Mouse (Mus musculus) stomach, postnatal 0 days (tissue): ENCODE data around the gene Gm5148. TPM values are rescaled to one million over a fixed set of nuclear protein-coding genes. Genes with fewer than 3 reads are reported as not detected.

Experiments
- ATAC-seq: fragments of 200-750 bp; cut with Nextera tagmentation; 2 replicates; pipeline ENCODE4 v1.8.0; 2017; ENCODE audit not compliant: low FRiP score, low TSS enrichment
- DNase-seq: peaks from one replicate; pipeline ENCODE4 v3.0.0-alpha.2; 2016; ENCODE audit warnings: low spot score
- H3K27ac ChIP-seq: fragments of 300-500 bp; sonication (generic); replicated peaks from 2 replicates; pipeline ENCODE4 v1.5.1; 2014; ENCODE audit warnings: mild to moderate bottlenecking, control low read depth
- H3K27me3 ChIP-seq: fragments of 300-500 bp; sonication (generic); 2 replicates; pipeline ENCODE4 v1.6.1; 2014; ENCODE audit warnings: low read length; ENCODE audit not compliant: control insufficient read depth, insufficient read depth
- H3K36me3 ChIP-seq: fragments of 300-500 bp; sonication (generic); 2 replicates; pipeline ENCODE4 v1.6.1; 2014; ENCODE audit warnings: low read length, mixed read lengths; ENCODE audit not compliant: control insufficient read depth, insufficient read depth
- H3K4me1 ChIP-seq: fragments of 300-500 bp; sonication (generic); replicated peaks from 2 replicates; pipeline ENCODE4 v1.6.1; 2014; ENCODE audit warnings: antibody characterized with exemption; ENCODE audit not compliant: control insufficient read depth, insufficient read depth
- H3K4me2 ChIP-seq: fragments of 300-500 bp; sonication (generic); replicated peaks from 2 replicates; pipeline ENCODE4 v1.6.1; 2014; ENCODE audit warnings: low read depth, mild to moderate bottlenecking, control low read depth, moderate library complexity
- H3K4me3 ChIP-seq: fragments of 300-500 bp; sonication (generic); 2 replicates; pipeline ENCODE4 v1.5.1; 2014; ENCODE audit warnings: low read depth, low read length, control low read depth
- H3K9ac ChIP-seq: fragments of 300-500 bp; sonication (generic); 2 replicates; pipeline ENCODE4 v1.6.1; 2014; ENCODE audit warnings: mild to moderate bottlenecking, low read length, control low read depth, mixed read lengths
- H3K9me3 ChIP-seq: fragments of 300-500 bp; sonication (generic); 2 replicates; pipeline ENCODE4 v1.6.1; 2016; ENCODE audit warnings: low read length; ENCODE audit not compliant: control insufficient read depth
- CTCF ChIP-seq: IDR thresholded peaks from 2 replicates; pipeline ENCODE4 v1.5.1; 2016; ENCODE audit warnings: antibody characterized with exemption, low read depth, mild to moderate bottlenecking, moderate library complexity
- EP300 ChIP-seq: optimal IDR thresholded peaks from 2 replicates; pipeline ENCODE3; 2016; ENCODE audit warnings: antibody characterized with exemption
- WGBS: fragments of 180-500 bp; shearing (Covaris S2); extraction: QIAGEN DNeasy Blood & Tissue Kit; methylation state at CpG from one replicate; pipeline ENCODE4 v1.1.7; 2014; 5-methylcytosine and 5-hydroxymethylcytosine counted together
- polyA plus RNA-seq: library from polyadenylated mRNA; unstranded; fragments of >200 nt; fragmentation: Nextera tagmentation; extraction: Ambion mirVana; gene quantifications from 2 replicates; pipeline ENCODE4 v1.2.1, GENCODE M21; 2015

Gm5148 gene
- polyA plus RNA-seq, 1 experiment from 2014 or later: 4.9 TPM

GRCm38 (mm10) chr3:37667736-37668135, 56.6 kb downstream of the Gm5148 start:
- no peak overlapping the region for H3K27ac ChIP-seq
- H3K9ac ChIP-seq: no peak overlapping the region
- WGBS: 33% methylated on average over 7 of the region's 7 CpGs
- TF ChIP-seq CTCF (peak; percentile 17; the same call in 1 of the 2 replicates), EP300 (no peak)
- H3K4me2 ChIP-seq: no peak overlapping the region
- ATAC-seq (no peak), DNase-seq (no peak)
- no peak overlapping the region for H3K4me3 ChIP-seq
- H3K27me3 ChIP-seq: no peaks in the 10 kb centered on the region
- no peaks in the 10 kb centered on the region for H3K4me1 ChIP-seq
- H3K36me3 ChIP-seq: no peaks in the 10 kb centered on the region; the same call in 1 of the 2 replicates
- no peaks in the 10 kb centered on the region for H3K9me3 ChIP-seq

- DNase-seq: no peak
- H3K9me3 ChIP-seq: no peaks in the 10 kb centered on the region
- no peak overlapping the region for H3K4me2 ChIP-seq
- WGBS: 15% methylated on average over 2 of the region's 2 CpGs
- H3K4me3 ChIP-seq: no peak overlapping the region
- no peak; the same call in 1 of the 2 replicates for ATAC-seq
- no peak overlapping the region for H3K9ac ChIP-seq
- H3K4me1 ChIP-seq: no peaks in the 10 kb centered on the region
- no peaks in the 10 kb centered on the region; the same call in 1 of the 2 replicates for H3K36me3 ChIP-seq
- H3K27me3 ChIP-seq: no peaks in the 10 kb centered on the region
- TF ChIP-seq EP300: no peak
- no peak for TF ChIP-seq CTCF
- H3K27ac ChIP-seq: no peak overlapping the region
These were observed 57.2 kb downstream of the Gm5148 start for GRCm38 (mm10) chr3:37667119-37667467.

GRCm38 (mm10) chr3:37666291-37667118, 57.8 kb downstream of the Gm5148 start:
- DNase-seq (peak; percentile 56), ATAC-seq (peak; percentile 74)
- Histone ChIP-seq H3K27me3 (no peaks in the 10 kb centered on the region), H3K36me3 (no peaks in the 10 kb centered on the region; the same call in 1 of the 2 replicates), H3K9me3 (no peaks in the 10 kb centered on the region), H3K4me1 (no peaks in the 10 kb centered on the region), H3K9ac (no peak overlapping the region), H3K4me2 (no peak overlapping the region), H3K4me3 (no peak overlapping the region), H3K27ac (no peak overlapping the region)
- TF ChIP-seq EP300: no peak
- TF ChIP-seq CTCF: no peak
- WGBS: 25% methylated on average over 9 of the region's 9 CpGs

Other genes with a start within 250 kb of the Gm5148 start
- 9.4 and 14.1 TPM in 2 replicates for gene Spry1, start 84.5 kb downstream of the Gm5148 start, polyA plus RNA-seq